Mouse (Mus musculus) urinary bladder, postnatal 36 days (tissue): Measurements from ENCODE around the gene Stra6l.

Experiments used
- DNase-seq, 2 experiments: peaks; one replicate each; pipeline ENCODE4 v3.0.0; 2022; ENCODE audit warnings: low spot score in 2 of 2, mixed read lengths in 1 of 2

The Stra6l gene

DNA sequence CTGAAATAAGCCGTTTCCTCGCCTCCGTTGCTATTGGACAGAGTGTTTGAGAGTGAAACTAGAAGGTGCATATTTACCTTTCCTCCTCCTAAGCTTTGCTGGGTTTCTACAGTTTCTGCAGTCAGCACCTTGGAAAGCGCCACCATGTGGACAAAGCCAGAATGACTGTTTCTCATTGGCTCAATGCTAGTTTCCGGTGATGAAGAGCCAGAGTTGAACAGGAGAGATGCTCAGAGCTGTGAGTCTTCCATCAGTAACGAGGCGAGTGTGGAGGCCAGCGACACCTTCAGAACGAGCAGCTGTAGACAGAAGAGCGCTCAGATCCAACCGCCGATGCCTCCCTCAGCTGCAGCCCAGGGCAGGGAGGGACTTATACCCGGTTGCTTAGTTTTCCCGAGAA is 4.1 kb upstream of the Stra6l start:
- DNase-seq, result no peak

DNA sequence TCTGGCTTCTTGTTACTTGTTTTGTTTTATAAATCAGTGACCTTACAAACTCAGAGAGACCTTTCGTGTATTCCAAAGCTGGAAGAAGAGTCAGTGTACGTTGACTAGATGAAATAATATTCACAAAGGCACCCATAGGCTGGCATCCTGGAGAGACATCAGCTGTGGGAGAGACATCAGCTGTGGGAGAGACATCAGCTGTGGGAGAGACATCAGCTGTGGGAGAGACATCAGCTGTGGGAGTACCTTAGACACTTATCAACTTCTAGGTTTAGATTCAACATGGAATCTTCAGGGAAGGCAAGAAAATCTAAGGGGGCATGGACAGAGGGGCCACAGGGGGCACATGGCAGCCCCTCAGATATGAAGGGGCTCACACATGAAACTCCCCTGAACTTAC is 2.2 kb upstream of the Stra6l start:
- DNase-seq, result no peak

DNA sequence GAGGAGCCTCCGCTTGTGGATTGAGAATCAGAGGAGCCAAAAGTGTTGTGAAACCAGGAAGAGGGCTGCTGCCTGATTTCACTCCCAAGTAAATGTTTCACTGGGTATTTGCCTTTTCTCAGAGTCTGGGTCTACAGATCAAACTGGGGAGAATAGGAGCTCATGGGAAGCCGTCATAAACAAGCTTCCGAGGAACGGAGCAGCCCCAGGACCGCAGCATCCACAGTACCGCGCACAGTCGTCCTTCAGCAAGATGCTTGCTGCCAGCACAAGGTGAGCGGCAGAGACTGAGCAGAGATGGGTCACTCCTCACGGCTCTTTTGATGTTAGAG is 327 bp downstream of the Stra6l start:
- DNase-seq, result no peak

DNA sequence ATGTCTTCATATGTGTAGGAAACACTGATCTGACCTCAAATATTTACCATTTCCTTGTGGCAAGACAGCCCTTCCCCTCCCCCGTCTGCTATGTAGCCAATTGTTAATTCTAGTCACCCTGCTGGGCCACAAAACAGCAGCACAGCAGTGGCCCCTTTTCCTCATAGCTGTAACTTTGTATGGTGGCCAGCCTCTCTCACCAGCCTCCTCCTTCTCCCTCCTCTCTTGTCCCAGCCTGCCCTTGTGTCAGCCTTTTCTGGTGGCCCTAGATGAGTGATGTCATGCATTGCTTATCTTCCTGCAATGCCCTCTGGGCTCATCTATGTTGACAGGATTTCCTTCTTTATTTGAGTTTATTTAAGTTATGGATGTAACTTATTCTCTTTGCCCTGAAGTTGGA is 955 bp downstream of the Stra6l start:
- no peak for DNase-seq

DNA sequence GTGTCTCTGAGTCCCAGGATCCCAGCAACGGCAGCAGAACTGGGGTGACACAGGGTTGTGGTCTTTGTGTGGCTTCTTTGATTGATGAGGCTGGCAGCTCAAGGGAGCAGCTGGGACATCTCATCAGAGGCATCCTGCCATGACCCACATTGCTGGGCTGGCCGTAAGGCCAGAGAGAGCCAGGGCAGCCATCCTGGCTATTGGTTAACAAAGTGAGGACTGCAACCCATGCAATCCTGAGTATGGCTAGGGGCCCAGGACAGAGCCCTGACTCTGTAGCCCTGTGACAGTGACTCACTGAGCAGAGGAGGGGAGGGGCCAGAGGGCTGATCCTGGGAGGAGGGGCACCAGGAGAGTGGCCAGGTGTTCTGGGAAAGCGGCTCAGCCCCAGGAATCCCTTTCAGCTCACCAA is 3.2 kb downstream of the Stra6l start:
- peak in 1 of 2 experiments; percentile 3 for DNase-seq

DNA sequence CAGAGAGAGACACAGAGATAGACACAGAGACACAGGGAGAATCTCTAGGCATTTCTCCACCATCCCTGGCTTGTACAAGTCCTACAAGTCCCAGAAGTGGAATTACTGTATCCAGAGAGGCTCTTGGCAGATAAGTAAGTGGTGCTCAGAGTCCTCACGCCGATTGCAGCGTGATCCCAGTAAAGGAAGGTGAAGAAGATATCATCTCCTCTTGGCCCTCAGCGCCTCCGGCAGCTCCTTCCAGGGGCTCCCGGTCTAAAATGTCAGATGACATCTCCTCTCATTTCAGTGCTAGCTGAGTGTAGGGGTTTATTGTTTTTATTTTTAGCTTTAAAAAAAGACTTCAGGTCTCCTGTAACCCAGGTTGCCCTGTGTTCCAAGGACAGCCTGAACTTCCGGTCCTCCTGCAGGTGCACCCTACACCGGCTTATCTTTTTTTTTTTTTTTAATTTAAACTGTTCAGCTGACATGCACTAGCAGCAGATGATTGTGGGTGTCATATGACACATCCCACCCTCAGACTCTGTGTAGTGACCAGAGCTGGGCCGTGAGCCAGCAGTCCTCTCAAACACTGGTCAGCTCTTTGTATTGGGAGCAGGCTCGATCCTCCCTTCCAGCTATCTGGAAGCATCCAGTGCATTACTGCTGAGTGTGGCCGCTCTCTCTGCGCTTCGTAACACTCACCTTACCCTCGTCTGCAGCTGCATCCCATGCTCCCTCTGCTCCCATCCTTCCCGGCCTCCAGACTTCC is 5.2 kb downstream of the Stra6l start:
- DNase-seq, result no peak

DNA sequence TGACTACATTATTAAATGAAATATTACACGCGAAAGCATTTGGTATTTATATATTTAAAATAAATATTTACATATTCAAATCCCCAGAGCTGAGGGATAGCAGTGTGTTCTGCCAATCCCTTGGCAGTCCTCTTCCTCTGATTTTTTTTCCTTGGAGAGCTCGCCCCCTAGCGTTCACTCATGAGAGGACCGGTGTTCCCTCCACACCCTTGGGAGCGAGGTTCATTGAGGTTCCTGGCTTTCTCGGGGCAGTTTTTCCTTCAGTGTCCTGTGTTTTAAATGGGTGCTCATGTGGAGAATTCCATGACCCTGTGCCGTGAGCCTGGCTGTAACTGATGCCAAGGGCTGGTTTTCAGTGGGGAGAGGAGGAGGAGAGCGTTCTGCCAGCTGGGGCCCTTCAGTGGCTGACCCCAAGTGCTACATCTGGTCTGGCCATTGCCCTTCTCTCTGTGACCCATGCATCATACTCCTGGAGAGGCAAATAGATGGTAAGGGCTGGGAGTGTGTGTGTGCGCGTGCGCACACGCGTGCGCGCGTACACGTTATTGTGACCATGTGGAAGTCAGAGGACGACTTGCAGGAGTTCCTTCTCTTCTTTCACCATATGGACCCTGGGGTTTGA is 7.5 kb downstream of the Stra6l start:
- peak; percentile 41 to 72 for DNase-seq

DNA sequence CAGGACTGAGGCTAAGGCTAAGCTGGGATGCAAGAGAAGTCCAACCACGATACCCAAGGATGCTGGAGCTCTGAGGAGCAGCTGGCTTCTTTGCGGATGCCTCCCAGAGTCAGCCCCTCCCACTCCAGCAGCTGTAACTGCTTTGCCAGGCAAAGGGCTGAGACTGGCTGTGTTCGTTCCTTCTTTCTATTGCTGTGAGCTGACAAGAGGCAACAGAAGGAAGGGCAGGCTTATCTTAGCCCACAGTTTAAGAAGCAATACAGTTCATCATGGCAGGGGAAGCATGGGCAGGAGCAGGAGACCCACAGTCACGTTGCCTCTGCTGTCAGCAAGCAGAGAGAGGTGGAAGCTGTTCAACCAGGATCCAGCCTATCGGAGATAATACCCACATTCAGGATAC is 12.7 kb downstream of the Stra6l start:
- no peak for DNase-seq

DNA sequence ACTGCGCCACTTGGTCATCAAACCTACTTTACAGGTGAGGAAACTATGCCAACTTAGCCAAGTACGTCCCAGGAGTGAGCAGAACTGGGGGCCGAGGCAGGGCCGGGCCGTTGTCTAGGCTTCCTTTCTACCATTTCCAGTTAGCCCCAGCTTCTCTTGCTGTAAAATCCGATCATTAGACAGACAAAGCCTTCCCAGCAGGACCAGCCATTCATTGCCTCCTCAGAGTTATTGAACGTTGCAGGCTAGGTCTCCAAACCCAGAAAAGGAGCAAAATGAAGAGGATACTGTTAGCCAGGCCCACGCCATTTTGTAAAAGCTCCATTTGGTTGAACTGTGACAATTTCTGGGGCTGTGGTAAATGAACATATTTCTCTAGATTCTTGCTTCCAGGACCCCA is 19.0 kb downstream of the Stra6l start:
- DNase-seq, result no peak

DNA sequence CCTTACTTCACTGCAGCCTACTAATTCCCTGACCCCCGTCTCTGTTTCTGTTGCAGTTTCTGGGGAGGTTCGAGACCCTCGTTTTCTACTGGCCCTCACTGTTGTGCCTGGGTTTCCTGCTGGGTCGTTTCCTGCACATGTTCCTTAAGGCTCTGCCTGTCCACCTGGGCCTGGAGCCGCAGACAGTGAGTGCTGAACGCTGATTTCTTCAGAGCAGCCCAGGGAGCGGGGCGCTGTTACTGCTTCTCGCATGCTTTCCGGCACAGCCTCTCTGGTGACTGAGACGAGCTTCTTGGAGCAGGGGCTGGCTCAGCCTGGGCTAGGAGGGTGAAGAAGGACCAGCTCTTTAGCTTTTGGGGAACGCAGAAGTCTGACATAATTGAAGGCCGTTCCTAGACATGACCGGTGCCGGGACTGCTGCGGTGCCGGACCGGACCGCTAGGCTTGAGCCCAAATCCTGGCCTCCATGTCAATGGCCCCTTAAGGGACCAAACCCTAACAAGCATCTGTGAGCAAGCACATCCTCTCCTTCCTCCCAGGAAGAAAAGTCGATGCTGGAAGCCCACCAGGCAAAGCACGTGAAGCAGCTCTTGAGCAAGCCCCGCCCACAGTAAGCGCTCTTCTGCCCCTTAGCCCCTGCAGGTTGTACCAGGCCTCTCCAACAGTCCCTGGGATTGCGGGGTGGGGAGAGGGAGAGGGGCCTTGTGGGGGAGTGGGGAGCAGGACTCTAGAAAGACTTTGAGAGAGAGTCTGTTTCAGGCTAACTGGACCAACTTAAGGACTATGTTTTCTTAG is 20.8 kb downstream of the Stra6l start:
- no peak for DNase-seq

DNA sequence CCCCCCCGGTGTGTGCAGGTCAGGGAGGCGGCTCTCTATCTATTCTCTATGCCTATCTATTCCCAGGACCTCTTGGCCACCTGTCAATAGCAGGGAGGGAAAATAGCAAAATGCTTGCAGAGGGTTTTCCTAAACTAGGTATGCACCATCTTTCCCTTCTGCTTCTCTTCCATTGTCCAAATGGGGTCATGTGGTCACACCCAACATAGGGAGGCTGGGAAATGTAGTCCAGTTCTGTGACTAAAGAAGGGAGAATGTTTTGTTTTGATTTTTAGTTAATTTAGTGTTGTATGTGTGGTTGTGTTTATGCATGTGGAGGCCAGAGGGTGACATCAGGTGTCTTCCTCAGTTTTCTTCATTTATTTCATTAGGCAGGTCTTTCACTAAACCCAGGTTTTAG is 23.7 kb downstream of the Stra6l start:
- DNase-seq, result no peak

DNA sequence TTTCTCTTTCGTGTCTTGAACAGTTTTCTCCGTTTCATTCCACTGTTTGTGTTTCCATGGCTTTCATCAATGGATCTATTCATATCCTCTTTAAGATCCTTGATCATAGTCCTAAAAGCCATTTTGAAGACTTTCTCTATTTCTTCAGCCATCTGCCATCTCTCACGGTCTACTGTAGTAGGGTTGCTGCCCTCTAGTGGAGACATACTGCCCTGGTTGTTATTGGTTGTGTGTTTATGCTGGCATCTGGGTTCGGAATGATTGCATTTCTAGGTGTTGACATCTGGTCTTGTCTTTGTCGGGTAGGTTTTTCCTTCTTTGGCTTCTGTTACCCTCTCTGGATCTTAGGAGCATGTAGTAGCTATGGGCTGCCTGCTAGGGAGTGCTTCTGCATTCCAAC is 30.5 kb downstream of the Stra6l start:
- peak; percentile 1 to 9 for DNase-seq

DNA sequence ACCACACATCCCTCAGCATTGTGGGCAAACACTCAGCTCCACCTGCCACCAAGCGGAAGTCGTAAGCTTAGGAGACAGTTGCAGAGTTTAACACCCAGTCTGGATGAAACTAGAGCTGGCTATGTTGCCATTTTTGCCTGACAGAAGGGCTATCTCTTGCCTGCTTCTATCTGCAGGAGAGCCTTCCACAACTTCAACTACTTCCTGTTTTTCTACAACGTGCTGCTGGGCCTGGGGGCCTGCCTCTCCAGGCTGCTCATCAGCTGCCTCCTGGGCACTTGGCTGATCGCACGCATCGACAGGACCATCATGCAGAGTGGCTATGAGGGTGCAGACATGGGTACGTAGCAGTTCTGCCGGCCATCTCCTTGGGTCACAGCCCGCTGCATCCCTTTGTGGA is 34.1 kb downstream of the Stra6l start:
- DNase-seq, result no peak

DNA sequence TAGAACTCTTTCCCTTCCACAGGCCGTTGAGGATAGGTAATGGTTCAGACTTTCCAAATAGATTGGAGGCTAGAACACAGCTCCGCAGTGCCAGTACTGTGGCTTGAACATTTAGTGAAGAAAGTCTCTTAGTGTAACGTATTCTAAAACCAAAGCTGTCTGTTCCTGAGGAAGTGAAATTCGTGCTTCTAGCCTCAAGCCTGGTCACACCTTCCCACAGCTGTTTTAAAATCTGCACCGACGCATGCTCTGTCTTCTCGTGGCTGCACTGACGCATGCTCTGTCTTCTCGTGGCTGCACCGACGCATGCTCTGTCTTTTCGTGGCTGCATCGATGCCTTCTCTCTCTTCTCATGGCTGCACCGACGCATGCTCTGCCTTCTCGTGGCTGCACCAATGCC is 34.8 kb downstream of the Stra6l start:
- DNase-seq, result no peak

DNA sequence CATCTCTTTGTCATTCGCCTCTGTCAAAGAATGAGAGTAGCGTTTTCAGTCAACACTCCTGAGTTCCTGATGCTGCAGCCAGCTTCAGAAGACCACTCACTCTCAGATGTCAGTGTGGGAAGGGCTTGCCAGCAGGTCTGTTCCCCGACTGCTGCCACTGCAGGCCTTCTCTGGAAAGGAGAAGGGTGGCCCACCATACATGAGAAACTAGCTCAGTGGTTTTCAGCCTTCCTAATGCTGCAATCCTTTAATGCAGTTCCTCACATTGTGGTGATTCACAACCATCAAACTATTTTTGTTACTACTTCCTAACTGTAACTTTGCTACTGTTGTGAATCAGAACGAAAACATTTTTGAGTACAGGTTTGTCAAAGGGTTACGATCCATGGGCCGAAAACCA is 41.0 kb downstream of the Stra6l start:
- no peak for DNase-seq

DNA sequence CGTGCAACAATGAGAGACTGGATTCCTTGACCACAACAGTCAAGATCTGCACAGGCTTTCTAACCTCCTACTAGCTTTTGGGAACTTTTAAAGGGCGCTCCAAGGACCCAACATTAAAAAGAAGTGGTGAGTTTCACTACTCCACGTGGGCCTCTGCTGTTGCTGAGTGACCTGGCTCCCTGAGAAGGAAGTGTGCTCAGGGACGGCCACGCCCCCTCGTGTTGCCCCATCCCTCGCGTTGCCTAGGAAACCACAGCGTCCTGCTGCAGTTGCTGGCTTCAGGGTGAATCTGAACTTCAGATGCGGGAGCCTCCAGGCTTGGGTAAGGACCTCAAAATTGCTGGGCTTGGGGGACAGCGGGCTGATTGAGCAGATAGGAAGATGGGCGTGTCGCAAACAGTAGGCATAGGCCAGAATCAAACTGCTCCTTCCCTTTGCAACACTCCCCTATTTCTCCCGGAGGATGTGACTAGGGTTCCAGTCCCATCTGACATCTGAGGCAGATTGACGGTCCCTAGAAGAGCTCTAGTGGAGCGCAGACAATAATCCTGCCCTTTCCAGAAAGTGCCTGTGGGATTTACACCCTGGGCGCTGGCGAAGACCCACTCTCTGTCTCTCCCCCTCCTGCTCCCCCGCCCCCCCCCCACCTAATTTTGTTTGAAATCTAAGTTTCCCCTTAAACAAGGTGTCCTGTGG is 41.8 kb downstream of the Stra6l start, which contains the start of gene Ccdc180:
Gene Ccdc180 (plus strand): TSS at position 238 of the 696 bp plus-strand sequence.
- DNase-seq, result peak; percentile 68 to 79

DNA sequence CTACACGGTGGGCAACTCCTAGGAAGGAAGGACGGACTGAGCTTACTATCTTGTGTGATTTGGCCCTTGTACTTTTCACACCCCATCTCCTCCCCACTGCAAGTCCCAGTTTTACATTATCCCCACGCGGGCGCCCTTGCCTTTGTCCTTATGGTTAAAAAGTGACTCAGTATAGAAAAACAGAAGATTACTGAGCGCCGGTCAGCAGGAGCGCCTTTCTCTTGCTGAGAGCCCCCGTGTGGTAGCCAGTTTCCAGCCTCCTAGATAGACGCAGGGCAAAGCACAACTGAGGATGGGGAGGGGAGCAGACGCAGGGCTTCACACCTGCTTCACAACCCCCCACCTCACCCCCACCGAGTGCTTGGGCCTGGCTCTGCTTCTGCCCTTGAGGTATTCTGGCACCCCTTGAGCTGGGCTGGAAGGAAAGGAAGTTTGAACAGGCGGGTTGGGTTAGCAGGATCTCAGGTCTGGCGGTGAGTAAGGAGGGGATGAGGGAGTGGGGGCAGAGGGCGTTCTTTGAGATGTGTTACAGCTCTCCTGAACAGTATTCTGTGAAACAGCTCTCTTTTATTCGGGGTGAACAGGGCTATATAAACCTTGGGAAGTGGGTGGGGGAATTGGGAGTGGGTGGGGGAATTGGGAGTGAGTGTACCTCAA is 48.1 kb downstream of the Stra6l start:
- no peak for DNase-seq

DNA sequence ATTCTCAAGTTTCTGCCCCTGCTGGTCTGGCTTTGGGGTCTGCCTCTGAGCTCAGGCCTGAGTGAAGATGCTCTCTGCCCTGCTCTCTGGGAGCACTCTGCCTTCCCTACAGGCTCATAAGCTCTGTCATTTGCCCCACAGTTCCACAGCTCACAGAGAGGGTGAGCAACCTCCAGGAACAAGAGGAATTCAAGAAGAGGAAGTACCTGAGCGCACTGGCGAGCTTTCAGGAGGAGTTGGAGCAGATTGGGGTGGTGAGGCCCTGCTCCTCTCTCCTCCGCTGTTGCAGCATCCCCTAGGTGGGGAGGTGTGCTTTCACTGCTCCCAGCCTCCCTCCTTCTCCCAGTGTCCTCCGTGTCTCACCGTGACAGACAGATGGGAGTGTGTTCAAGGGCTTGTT is 49.9 kb downstream of the Stra6l start:
- DNase-seq, result no peak

DNA sequence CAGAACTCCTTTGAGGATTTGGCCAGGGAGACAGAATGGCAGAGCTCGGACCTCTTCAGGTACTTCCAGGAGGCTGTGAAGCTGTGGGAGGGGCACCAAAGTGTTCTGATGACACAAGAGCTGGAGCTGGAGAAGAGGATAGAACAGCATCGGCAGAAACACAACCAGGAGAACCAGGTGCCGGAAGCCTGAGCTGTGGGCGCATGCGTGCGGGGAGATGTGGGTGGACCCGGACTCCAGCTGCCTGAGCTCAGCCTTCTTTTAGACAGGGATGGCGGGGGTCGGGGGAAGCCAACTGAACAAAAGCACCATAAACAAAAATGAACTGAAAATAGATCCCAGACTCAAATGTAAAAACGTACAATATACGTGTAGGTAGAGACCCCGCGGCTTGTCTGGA is 60.8 kb downstream of the Stra6l start:
- no peak for DNase-seq

DNA sequence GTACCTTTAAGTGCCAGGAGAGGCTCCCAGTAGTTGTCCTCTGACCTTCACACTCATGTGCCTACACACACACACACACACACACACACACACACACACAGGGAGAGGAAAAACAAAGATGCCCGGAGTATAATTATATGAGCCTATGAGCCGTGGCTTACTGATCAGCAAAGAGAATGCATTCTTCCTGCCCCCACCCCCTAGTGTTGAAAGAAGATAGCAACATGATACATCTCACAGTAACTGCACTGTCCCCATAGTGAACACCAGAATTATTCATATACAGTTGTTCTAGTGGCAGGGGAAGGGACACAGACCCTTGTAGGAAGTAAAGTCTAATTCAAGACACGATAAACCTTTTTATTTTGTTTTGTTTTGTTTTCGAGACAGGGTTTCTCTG is 61.5 kb downstream of the Stra6l start:
- DNase-seq, result no peak

DNA sequence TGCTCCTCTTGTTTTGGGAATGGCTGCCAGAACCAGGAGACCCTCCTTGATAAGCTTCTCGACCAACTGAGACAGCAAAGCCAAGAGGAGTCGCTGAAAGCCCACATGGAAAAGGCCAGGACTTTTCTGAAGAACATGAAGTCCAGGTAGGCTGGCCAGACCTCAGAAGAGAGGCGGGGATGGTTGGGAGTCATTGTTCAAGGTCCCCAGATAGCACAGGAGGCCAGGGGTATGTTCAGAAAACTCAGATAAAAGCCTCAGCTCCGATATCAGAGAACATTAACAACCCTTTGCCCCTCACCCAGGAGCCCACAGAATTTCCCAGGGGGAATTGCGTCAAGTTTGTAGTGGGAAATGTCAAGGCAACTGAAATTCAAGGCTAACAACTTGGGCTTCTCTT is 62.8 kb downstream of the Stra6l start:
- no peak for DNase-seq

DNA sequence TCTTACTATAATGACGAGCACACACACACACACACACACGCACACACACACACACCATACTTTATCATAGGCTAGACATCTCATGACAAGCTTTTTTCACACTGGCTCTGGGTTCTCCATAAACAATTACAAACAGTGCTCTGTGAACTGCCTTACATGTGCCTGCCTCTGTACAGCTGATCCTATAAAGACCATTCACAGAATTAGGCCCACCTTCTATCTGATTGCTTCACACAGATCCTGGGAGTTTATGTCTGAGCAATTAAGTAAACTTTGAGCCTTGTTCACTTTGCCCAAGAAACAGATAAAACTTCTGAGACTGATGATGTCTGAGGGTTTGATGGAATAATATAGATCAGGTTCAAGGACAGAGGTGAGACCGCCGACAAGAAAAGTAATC is 63.4 kb downstream of the Stra6l start:
- no peak for DNase-seq
